Mouse (Mus musculus): ENCODE data around the gene Tnip1.

DNA sequence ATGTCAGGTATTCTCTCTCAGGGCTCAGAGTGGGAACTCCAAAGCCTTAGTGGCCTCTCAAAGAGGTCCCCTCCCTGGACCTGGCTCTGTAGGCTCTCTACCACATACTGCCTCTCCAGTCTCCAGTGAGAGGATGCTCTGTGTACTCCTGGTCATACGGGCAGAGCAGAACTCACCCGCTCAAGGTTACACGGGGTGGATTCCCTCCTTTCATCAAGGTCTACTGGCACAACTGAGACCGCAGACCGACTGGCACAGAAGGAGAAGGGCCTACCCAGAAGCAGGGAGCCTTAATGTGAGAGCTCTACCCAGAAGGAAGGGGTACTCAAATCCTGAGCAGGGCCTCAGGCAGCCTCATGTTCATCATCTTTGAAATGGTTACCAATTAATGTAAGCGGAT, 30.2 kb downstream of the Tnip1 start:
- no peak for TF ChIP-seq CTCF (IDR thresholded peaks at IDR 0.05)
- no peak for TF ChIP-seq EP300 (IDR thresholded peaks at IDR 0.05)

Data from lung, postnatal 0 days (tissue).